Mouse (Mus musculus) thymus, postnatal 0 days (tissue): ENCODE data around the gene Tuba8. TPM values are rescaled to one million over a fixed set of nuclear protein-coding genes. Genes with fewer than 3 reads are reported as not detected.

Experiments
- polyA plus RNA-seq: library from polyadenylated mRNA; unstranded; fragments of >200 nt; fragmentation: Nextera tagmentation; extraction: Ambion mirVana; gene quantifications from 2 replicates; pipeline ENCODE4 v1.2.1, GENCODE M21; 2015

The Tuba8 gene
- polyA plus RNA-seq, 1 experiment from 2014 or later = 5.0 TPM

Other genes starting within 250 kb of the Tuba8 start
- 12.8 and 15.3 TPM in 2 replicates for gene Mical3, start 79.7 kb upstream of the Tuba8 start, polyA plus RNA-seq
- gene Pex26, start 27.0 kb upstream of the Tuba8 start, polyA plus RNA-seq = 7.3 and 8.0 TPM in 2 replicates
- 48.3 and 54.4 TPM in 2 replicates for gene Usp18, start 35.2 kb downstream of the Tuba8 start, polyA plus RNA-seq
- 4.3 and 5.6 TPM in 2 replicates for gene Slc6a13, start 89.5 kb downstream of the Tuba8 start, polyA plus RNA-seq
- gene Slc6a12, start 132.4 kb downstream of the Tuba8 start, polyA plus RNA-seq = 0.13 and 0.14 TPM in 2 replicates